Mouse (Mus musculus) ovary, postnatal 14 days (tissue): ENCODE measurements around the gene Coro7.
A peak's percentile ranks its signal among the peaks of the same experiment; 100 is the strongest.
"Not testable (repeated sequence)": the region's sequence is repeated elsewhere in the genome, so short reads cannot be mapped to it uniquely, and the experiment has no call there.

ENCODE experiments used
- DNase-seq: peaks from one replicate; pipeline ENCODE4 v3.0.0; 2022; ENCODE audit warnings: low spot score

The Coro7 gene

GRCm38 (mm10) chr16:4594814-4595526 lies 84.6 kb downstream of the Coro7 start:
- no peak for DNase-seq

- DNase-seq = no peak
Measured at GRCm38 (mm10) chr16:4593971-4594813, 85.4 kb downstream of the Coro7 start, which contains the start of gene Glis2. Gene Glis2 (plus strand): TSS chr16:4594713.

- DNase-seq = no peak
Measured at GRCm38 (mm10) chr16:4592909-4593875, 86.4 kb downstream of the Coro7 start.

GRCm38 (mm10) chr16:4590236-4590635 lies 89.3 kb downstream of the Coro7 start:
- no peak for DNase-seq

GRCm38 (mm10) chr16:4587516-4588210 lies 91.9 kb downstream of the Coro7 start:
- DNase-seq = no peak

GRCm38 (mm10) chr16:4586531-4587123 lies 93.0 kb downstream of the Coro7 start:
- DNase-seq = peak; percentile 95

GRCm38 (mm10) chr16:4585642-4586530 lies 93.7 kb downstream of the Coro7 start:
- DNase-seq = no peak

- DNase-seq = no peak
Measured at GRCm38 (mm10) chr16:4584438-4584837, 95.1 kb downstream of the Coro7 start.

- no peak for DNase-seq
Measured at GRCm38 (mm10) chr16:4583807-4584206, 95.8 kb downstream of the Coro7 start.

- not testable (repeated sequence) for DNase-seq
Measured at GRCm38 (mm10) chr16:4581179-4581578, 98.4 kb downstream of the Coro7 start.

GRCm38 (mm10) chr16:4578630-4579029 lies 100.9 kb downstream of the Coro7 start:
- no peak for DNase-seq

GRCm38 (mm10) chr16:4576873-4577272 lies 102.7 kb downstream of the Coro7 start:
- no peak for DNase-seq
